Mouse (Mus musculus) megakaryocyte, embryonic 14.5 days (primary cell): ENCODE data around the gene Hdac1.

Experiments
- FLI1 ChIP-seq: IDR thresholded peaks from 2 replicates; pipeline ENCODE4 v1.6.1; 2012; ENCODE audit warnings: low read length, inconsistent platforms, mixed read lengths
- GATA1 ChIP-seq: IDR thresholded peaks from 3 replicates; pipeline ENCODE4 v1.6.1; 2012; ENCODE audit warnings: mixed read lengths, low read length, inconsistent platforms, borderline replicate concordance

DNA sequence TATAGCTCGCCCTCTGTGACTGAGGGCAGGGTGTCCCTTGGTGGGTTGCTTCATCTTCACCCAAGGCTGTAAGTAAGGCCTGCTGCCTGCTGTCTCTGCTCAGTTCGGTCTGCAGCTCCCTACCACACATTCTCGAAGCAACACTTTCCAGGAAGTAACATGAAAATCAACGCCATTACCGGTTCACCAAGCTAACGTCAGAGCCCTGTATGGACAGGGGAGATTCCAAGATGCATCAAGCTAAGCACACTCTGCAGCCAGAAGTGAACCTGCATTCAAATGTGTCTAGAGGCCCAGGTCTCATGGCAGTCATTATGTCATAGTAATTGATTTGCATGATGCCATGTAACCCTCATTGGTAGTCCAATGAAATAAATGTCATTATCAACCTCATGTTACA is 27.5 kb upstream of the Hdac1 start:
- TF ChIP-seq GATA1 (no peak), FLI1 (no peak)
